Mouse (Mus musculus): ENCODE measurements around the gene Nebl. TPM values are rescaled to one million over a fixed set of nuclear protein-coding genes. Genes with fewer than 3 reads are reported as not detected.

Nebl gene
- total RNA-seq, 4 experiments from 2014 or later, result 0.24 to 2.0 (median 0.92) TPM

GRCm38 (mm10) chr2:17640861-17641260, 90.4 kb downstream of the Nebl start:
- no peak for DNase-seq (ENCODE audit: low spot score in 2 of 2)

- DNase-seq (ENCODE audit: low spot score in 2 of 2), result no peak
These were observed 92.6 kb downstream of the Nebl start for GRCm38 (mm10) chr2:17638631-17639030.

GRCm38 (mm10) chr2:17623931-17624330, 107.3 kb downstream of the Nebl start:
- DNase-seq (ENCODE audit: low spot score in 2 of 2), result no peak

- no peak for DNase-seq (ENCODE audit: low spot score in 2 of 2)
These were observed 121.0 kb downstream of the Nebl start for GRCm38 (mm10) chr2:17610259-17610658.

- DNase-seq (ENCODE audit: low spot score in 2 of 2), result no peak
These were observed 127.7 kb downstream of the Nebl start for GRCm38 (mm10) chr2:17603573-17603972.

- no peak for DNase-seq (ENCODE audit: low spot score in 2 of 2)
These were observed 130.6 kb downstream of the Nebl start for GRCm38 (mm10) chr2:17600652-17601051.

GRCm38 (mm10) chr2:17599860-17600259, 131.4 kb downstream of the Nebl start:
- no peak for DNase-seq (ENCODE audit: low spot score in 2 of 2)

GRCm38 (mm10) chr2:17597932-17598331, 133.3 kb downstream of the Nebl start:
- DNase-seq (ENCODE audit: low spot score in 2 of 2), result no peak

GRCm38 (mm10) chr2:17589669-17590068, 141.6 kb downstream of the Nebl start:
- no peak for DNase-seq (ENCODE audit: low spot score in 2 of 2)

- no peak for DNase-seq (ENCODE audit: low spot score in 2 of 2)
These were observed 145.8 kb downstream of the Nebl start for GRCm38 (mm10) chr2:17585329-17585992.

GRCm38 (mm10) chr2:17575648-17576047, 155.6 kb downstream of the Nebl start:
- DNase-seq (ENCODE audit: low spot score in 2 of 2), result no peak

GRCm38 (mm10) chr2:17571716-17572115, 159.5 kb downstream of the Nebl start:
- DNase-seq (ENCODE audit: low spot score in 2 of 2), result no peak

GRCm38 (mm10) chr2:17558889-17559742, 172.1 kb downstream of the Nebl start:
- no peak for DNase-seq (ENCODE audit: low spot score in 2 of 2)

GRCm38 (mm10) chr2:17549895-17550558, 181.2 kb downstream of the Nebl start:
- DNase-seq (ENCODE audit: low spot score in 2 of 2), result no peak

- DNase-seq (ENCODE audit: low spot score in 2 of 2), result no peak
These were observed 184.8 kb downstream of the Nebl start for GRCm38 (mm10) chr2:17546354-17546948.

GRCm38 (mm10) chr2:17539737-17540136, 191.5 kb downstream of the Nebl start:
- no peak for DNase-seq (ENCODE audit: low spot score in 2 of 2)

- no peak for DNase-seq (ENCODE audit: low spot score in 2 of 2)
These were observed 192.8 kb downstream of the Nebl start for GRCm38 (mm10) chr2:17538493-17538892.

GRCm38 (mm10) chr2:17531355-17532105, 199.7 kb downstream of the Nebl start:
- DNase-seq (ENCODE audit: low spot score in 2 of 2), result no peak

- DNase-seq (ENCODE audit: low spot score in 2 of 2), result no peak
These were observed 205.3 kb downstream of the Nebl start for GRCm38 (mm10) chr2:17525739-17526526.

- DNase-seq (ENCODE audit: low spot score in 2 of 2), result no peak
These were observed 206.1 kb downstream of the Nebl start for GRCm38 (mm10) chr2:17525211-17525610.

Measured in gastrocnemius, adult 8-10 months (tissue).